Mouse (Mus musculus) embryonic facial prominence, embryonic 11.5 days (tissue): Measurements from ENCODE around the gene Zfp750. TPM values are rescaled to one million over a fixed set of nuclear protein-coding genes. Genes with fewer than 3 reads are reported as not detected.

ENCODE experiments used
- ATAC-seq: fragments of 200-750 bp; cut with Nextera tagmentation; replicated peaks from 2 replicates; pipeline ENCODE4 v1.8.0; 2017; ENCODE audit warnings: low read depth; ENCODE audit not compliant: insufficient number of reproducible peaks, low FRiP score, low TSS enrichment
- DNase-seq: peaks from one replicate; pipeline ENCODE4 v3.0.0-alpha.2; 2015; ENCODE audit warnings: low spot score
- H3K27ac ChIP-seq: fragments of 300-500 bp; sonication (generic); replicated peaks from 2 replicates; pipeline ENCODE4 v1.5.1; 2014; ENCODE audit warnings: mild to moderate bottlenecking, low read depth, low read length, control low read depth
- H3K27me3 ChIP-seq: fragments of 300-500 bp; sonication (generic); 2 replicates; pipeline ENCODE4 v1.6.1; 2014; ENCODE audit warnings: mild to moderate bottlenecking, low read length, moderate library complexity, mixed read lengths; ENCODE audit not compliant: control insufficient read depth, insufficient read depth
- H3K36me3 ChIP-seq: fragments of 300-500 bp; sonication (generic); replicated peaks from 2 replicates; pipeline ENCODE4 v1.6.1; 2014; ENCODE audit warnings: low read depth, mild to moderate bottlenecking, low read length, moderate library complexity, mixed read lengths; ENCODE audit not compliant: control insufficient read depth, insufficient read depth
- H3K4me1 ChIP-seq: fragments of 300-500 bp; sonication (generic); 2 replicates; pipeline ENCODE4 v1.6.1; 2014; ENCODE audit warnings: low read length, mixed read lengths; ENCODE audit not compliant: control insufficient read depth, insufficient read depth
- H3K4me2 ChIP-seq: fragments of 300-500 bp; sonication (generic); 2 replicates; pipeline ENCODE4 v1.6.1; 2014; ENCODE audit warnings: low read depth, mild to moderate bottlenecking, control low read depth, low read length, moderate library complexity
- H3K4me3 ChIP-seq: fragments of 300-500 bp; sonication (generic); 2 replicates; pipeline ENCODE4 v1.5.1; 2014; ENCODE audit warnings: low read depth, low read length, control low read depth
- H3K9ac ChIP-seq: fragments of 300-500 bp; sonication (generic); replicated peaks from 2 replicates; pipeline ENCODE4 v1.6.1; 2014; ENCODE audit warnings: mild to moderate bottlenecking, control low read depth, low read length
- H3K9me3 ChIP-seq: fragments of 300-500 bp; sonication (generic); replicated peaks from 2 replicates; pipeline ENCODE4 v1.6.1; 2016; ENCODE audit warnings: mild to moderate bottlenecking, low read length, inconsistent platforms, mixed read lengths; ENCODE audit not compliant: control insufficient read depth
- WGBS: fragments of 180-500 bp; shearing (Covaris S2); extraction: QIAGEN DNeasy Blood & Tissue Kit; methylation state at CpG from one replicate; pipeline ENCODE4 v1.1.7; 2014; 5-methylcytosine and 5-hydroxymethylcytosine counted together
- polyA plus RNA-seq: library from polyadenylated mRNA; unstranded; fragments of >200 nt; fragmentation: Nextera tagmentation; extraction: Ambion mirVana; gene quantifications from 2 replicates; pipeline ENCODE4 v1.2.1, GENCODE M21; 2014

Gene Zfp750
- polyA plus RNA-seq = 0.86 and 2.2 TPM in 2 replicates

DNA sequence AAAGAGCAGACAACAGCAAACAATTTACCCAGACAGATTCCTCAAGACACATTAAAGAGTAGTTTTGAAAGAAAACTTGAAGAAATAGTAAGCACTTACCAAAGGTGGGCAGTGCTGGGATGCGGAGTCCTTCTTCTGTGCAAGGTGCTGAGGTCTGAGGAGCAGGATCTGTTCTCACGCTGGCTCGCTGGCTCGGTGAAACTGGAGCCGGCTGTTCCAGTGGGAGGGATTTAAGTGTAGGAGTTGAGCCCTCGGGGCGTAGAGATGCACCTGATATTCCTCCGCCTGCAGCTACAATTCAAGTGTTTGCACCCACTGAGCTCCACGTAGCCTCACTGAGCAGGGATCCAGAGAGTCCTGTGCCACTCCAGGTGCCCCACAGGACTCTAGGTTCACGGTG lies at the start of gene Zfp750:
Gene Zfp750, minus strand, starts transcription at position 203 of the 400 bp plus-strand sequence.
- H3K4me2 ChIP-seq = no peak within 1 kb of the TSS
- H3K27me3 ChIP-seq = no peaks in the 10 kb centered on the region
- no peak within 1 kb of the TSS for H3K27ac ChIP-seq
- no peaks in the 10 kb centered on the region for H3K9me3 ChIP-seq
- H3K36me3 ChIP-seq = no peaks in the 10 kb centered on the region
- ATAC-seq (no peak), DNase-seq (peak; percentile 57)
- no peaks in the 10 kb centered on the region for H3K4me1 ChIP-seq
- no peak within 1 kb of the TSS for H3K9ac ChIP-seq
- WGBS = 37% methylated on average over 10 of the region's 10 CpGs
- no peak within 1 kb of the TSS for H3K4me3 ChIP-seq

DNA sequence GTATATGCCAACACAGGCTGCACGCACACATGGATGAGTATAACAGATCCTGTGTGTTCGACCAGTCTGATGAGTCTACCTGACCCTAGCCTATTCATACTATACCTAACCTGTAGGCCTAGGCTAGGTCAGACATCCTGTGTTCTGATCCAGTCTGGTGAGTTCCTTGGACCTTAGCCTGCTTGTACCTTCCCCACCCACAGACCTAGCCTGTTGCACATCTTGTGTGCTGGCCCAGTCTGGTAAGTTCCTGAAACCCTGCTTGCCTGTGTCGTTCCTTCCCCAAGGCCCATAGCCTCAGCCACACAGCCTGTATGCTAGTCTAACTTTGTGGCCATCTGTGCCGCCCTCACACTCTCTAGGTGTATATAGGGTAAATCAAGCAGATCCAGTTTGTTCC lies 45.1 kb upstream of the Zfp750 start:
- no peaks in the 10 kb centered on the region for H3K9me3 ChIP-seq
- H3K27ac ChIP-seq = no peak overlapping the region
- H3K4me1 ChIP-seq = no peaks in the 10 kb centered on the region
- no peaks in the 10 kb centered on the region; the same call in 1 of the 2 replicates for H3K36me3 ChIP-seq
- no peak overlapping the region for H3K4me2 ChIP-seq
- no peak overlapping the region for H3K9ac ChIP-seq
- ATAC-seq (no peak), DNase-seq (no peak)
- WGBS = 94% methylated on average over 4 of the region's 4 CpGs
- H3K27me3 ChIP-seq = no peaks in the 10 kb centered on the region
- H3K4me3 ChIP-seq = no peak overlapping the region

DNA sequence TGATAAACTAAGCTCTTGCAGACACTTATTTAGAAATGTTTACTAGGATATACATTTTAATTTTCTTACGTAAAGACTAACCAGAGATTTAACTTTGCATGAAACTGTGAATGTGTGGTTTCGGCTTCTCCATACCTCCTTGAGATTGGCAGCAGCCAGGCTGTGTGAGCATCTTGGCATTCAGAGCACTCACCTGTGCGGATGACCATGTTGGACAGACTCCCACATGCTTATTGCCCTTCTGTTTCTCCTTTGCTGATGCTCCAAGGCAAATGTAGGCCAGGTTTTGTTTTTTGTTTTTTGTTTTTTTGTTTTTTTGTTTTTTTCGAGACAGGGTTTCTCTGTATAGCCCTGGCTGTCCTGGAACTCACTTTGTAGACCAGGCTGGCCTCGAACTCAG lies 44.2 kb upstream of the Zfp750 start:
- H3K4me1 ChIP-seq = no peaks in the 10 kb centered on the region
- WGBS = 92% methylated on average over 5 of the region's 5 CpGs
- ATAC-seq = no peak

DNA sequence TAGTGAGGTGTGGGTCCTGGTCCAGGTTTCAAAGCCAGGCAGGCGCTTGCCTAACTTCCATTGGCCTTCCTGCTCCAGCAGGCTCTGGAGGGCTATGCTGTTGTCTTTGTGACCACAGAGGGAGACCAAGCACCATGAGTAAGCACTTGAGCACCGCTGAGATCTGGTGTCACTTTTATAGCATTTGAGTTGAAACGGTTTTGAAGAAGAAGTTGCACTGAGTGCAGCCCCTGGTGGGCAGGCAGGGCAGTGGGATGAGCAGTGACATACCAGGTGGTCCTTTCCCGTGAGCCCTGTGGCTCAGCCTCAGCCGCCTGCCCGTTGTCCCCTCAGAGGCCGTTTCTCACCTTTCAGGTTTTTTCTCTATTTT lies 41.1 kb upstream of the Zfp750 start:
- ATAC-seq = no peak

More for the DNA sequence above, 44.2 kb upstream of the Zfp750 start:
- no peaks in the 10 kb centered on the region for H3K27me3 ChIP-seq
- H3K4me2 ChIP-seq = no peak overlapping the region
- no peaks in the 10 kb centered on the region; the same call in 1 of the 2 replicates for H3K36me3 ChIP-seq
- H3K9ac ChIP-seq = no peak overlapping the region
- H3K27ac ChIP-seq = no peak overlapping the region
- no peak for DNase-seq
- H3K4me3 ChIP-seq = no peak overlapping the region
- H3K9me3 ChIP-seq = no peaks in the 10 kb centered on the region

DNA sequence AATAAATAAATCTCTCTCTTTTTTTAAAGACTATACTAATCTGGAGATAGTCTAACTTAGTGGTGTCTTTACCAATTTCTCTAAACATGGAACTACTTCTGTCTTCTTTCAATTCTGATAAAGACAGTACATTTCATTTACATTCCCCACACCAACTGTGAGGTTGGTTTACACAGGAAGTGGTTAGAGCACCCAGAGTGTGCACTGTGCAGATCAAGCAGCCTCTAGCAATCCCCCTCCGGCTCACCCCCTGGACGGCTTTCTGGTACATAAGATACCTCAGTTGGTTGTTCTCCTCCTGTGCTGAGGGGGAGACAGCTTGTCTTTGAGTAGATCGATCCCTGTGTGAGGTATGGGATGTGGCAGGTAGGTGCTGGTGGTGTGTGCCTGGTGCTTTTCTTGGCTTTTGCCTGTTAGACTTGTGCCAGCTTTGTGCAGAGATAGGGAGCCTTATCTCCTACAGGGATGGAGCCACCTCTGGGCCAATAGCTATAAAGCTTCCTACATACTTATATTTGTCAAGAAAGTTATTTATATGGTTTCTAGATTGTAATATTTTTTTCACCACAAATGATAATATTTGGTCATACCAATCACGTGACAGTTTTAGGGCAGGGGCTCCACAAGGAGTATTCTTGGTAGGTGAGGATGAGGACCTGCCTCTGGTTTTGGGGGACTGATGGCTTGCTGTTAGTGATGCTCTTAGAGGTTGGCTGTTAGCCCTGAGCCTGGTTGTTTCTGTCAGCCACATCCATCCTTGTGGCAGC lies 40.6 kb upstream of the Zfp750 start:
- WGBS = 87% methylated on average over 4 of the region's 4 CpGs
- no peak for DNase-seq
- H3K4me3 ChIP-seq = no peak overlapping the region
- no peak for ATAC-seq
- H3K4me2 ChIP-seq = no peak overlapping the region
- no peak overlapping the region for H3K27ac ChIP-seq
- H3K9ac ChIP-seq = no peak overlapping the region
- H3K4me1 ChIP-seq = no peaks in the 10 kb centered on the region
- no peaks in the 10 kb centered on the region; the same call in 1 of the 2 replicates for H3K36me3 ChIP-seq
- H3K27me3 ChIP-seq = no peaks in the 10 kb centered on the region
- no peaks in the 10 kb centered on the region for H3K9me3 ChIP-seq

More for the DNA sequence above, 41.1 kb upstream of the Zfp750 start:
- 79% methylated on average over 7 of the region's 7 CpGs for WGBS
- no peak overlapping the region for H3K4me2 ChIP-seq
- H3K9ac ChIP-seq = no peak overlapping the region
- no peaks in the 10 kb centered on the region for H3K27me3 ChIP-seq
- no peaks in the 10 kb centered on the region; the same call in 1 of the 2 replicates for H3K36me3 ChIP-seq
- no peak overlapping the region for H3K27ac ChIP-seq
- DNase-seq = no peak
- no peaks in the 10 kb centered on the region for H3K4me1 ChIP-seq
- no peak overlapping the region for H3K4me3 ChIP-seq
- H3K9me3 ChIP-seq = no peaks in the 10 kb centered on the region

DNA sequence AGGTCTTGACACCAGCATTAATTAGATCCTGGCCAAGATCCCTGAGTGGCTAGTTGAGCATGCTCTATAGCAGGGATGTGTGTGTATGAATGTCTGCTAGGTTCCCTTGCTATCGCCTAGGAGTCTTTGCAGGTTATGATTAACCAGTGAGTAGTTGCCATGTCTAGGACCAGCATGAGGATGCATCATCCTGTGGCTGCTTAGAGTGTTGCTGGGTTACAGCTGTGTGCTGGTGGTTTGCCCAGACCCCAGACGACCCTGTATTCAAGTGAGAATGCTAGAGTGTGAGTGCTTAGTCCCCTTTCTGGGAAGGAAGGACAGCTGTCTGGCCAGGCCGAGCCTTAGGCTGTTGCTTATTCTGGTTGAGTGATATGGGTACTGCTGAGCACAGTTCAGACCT lies 39.4 kb upstream of the Zfp750 start:
- H3K27ac ChIP-seq = no peak overlapping the region
- no peak for ATAC-seq
- no peaks in the 10 kb centered on the region for H3K9me3 ChIP-seq
- no peaks in the 10 kb centered on the region for H3K36me3 ChIP-seq
- H3K4me2 ChIP-seq = no peak overlapping the region
- H3K4me3 ChIP-seq = no peak overlapping the region
- no peak overlapping the region for H3K9ac ChIP-seq
- 86% methylated on average over 3 of the region's 3 CpGs for WGBS
- DNase-seq = no peak
- H3K4me1 ChIP-seq = no peaks in the 10 kb centered on the region
- H3K27me3 ChIP-seq = no peaks in the 10 kb centered on the region

DNA sequence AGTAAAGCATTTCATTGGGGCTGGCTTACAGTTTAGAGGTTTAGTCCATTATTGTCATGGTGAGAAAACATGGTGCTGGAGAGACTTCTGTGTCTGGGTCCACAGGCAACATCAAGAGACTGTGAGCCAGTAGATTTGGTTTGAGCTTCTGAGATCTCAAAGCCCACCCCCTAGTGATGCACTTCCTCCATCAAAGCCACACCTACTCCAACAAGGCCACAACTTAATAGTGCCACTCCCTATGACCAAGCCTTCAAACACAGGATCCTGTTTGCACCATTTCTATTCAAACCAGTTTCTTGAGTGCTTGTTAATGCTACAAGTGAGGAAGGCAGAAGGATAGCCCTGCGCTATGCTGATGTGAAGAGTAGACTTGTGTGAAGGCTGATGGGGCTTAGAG lies 38.8 kb upstream of the Zfp750 start:
- no peak for ATAC-seq
- H3K4me2 ChIP-seq = no peak overlapping the region
- H3K36me3 ChIP-seq = no peaks in the 10 kb centered on the region
- no peaks in the 10 kb centered on the region for H3K4me1 ChIP-seq
- no peak overlapping the region for H3K4me3 ChIP-seq
- no peaks in the 10 kb centered on the region for H3K27me3 ChIP-seq
- no peak overlapping the region for H3K9ac ChIP-seq
- no peaks in the 10 kb centered on the region for H3K9me3 ChIP-seq
- no peak for DNase-seq
- WGBS = 100% methylated on average over 1 of the region's 1 CpGs
- H3K27ac ChIP-seq = no peak overlapping the region

DNA sequence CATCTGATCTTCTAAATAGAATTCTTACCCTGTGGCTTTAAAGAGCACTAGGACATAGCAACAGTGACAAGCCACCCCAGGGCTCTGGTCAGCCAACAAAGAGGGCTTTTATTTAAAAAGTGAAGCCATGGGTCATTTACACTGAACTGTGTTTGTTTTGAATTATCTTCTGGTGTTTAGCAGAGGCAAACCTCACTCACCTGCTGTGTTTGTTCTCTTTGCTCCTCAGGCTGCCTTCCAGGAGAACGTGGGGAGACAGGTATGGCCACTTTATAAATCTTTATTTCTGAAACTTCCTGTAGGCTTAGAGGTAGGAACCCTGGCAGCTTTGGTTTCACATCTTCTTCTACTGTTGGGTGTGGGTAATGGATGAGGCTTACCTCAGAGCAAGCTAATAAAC lies 37.6 kb upstream of the Zfp750 start:
- no peak overlapping the region for H3K27ac ChIP-seq
- no peaks in the 10 kb centered on the region for H3K36me3 ChIP-seq
- DNase-seq (no peak), ATAC-seq (no peak)
- H3K9ac ChIP-seq = no peak overlapping the region
- no peaks in the 10 kb centered on the region for H3K27me3 ChIP-seq
- WGBS = 83% methylated on average over 1 of the region's 1 CpGs
- H3K4me3 ChIP-seq = no peak overlapping the region
- H3K9me3 ChIP-seq = no peaks in the 10 kb centered on the region
- no peak overlapping the region for H3K4me2 ChIP-seq
- no peaks in the 10 kb centered on the region for H3K4me1 ChIP-seq
